Mouse (Mus musculus): Measurements from ENCODE around the gene Kirrel3. TPM values are rescaled to one million over a fixed set of nuclear protein-coding genes. Genes with fewer than 3 reads are reported as not detected.

The Kirrel3 gene
- total and polyA plus RNA-seq, 3 experiments = 0.98 TPM; not detected in 2

DNA sequence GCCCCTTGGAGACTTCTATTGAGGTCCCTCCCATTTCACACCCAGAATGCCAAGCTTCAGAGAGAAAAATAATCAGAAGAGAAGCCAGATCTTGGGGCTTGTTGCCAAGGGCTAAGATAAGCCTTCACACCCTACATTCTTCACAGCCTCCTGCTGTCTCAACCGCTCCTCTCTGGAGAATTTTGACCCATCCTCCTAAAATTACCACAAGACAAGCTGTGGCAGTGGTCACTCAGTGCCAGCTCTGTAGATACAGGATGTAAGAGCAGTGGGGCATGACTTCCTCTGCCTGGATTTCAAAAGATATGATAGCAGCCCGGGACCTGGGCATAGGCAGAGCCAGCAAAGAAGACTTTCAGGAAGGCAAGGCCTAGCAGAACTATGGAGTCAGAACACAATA, 575.8 kb downstream of the Kirrel3 start:
- H3K4me3 ChIP-seq (ENCODE audit: low read depth, low read length) = no peak overlapping the region
- ATAC-seq (ENCODE audit: extremely low read depth, insufficient number of reproducible peaks, low FRiP score, poor library complexity, severe bottlenecking) (no peak), DNase-seq (ENCODE audit: low spot score) (no peak)
- no peaks in the 10 kb centered on the region for H3K27me3 ChIP-seq (ENCODE audit: insufficient read depth, low read length)
- peaks cover 34% of the 10 kb centered on the region for H3K36me3 ChIP-seq (replicated peaks)
- H3K9me3 ChIP-seq (replicated peaks) = no peaks in the 10 kb centered on the region
- TF ChIP-seq TAL1 (conservative IDR thresholded peaks at IDR 0.05; ENCODE audit: low read depth, low read length) = no peak
- TF ChIP-seq CTCF (IDR thresholded peaks at IDR 0.05; ENCODE audit: low read depth, low read length) = no peak
- TF ChIP-seq POLR2AphosphoS5 (IDR thresholded peaks at IDR 0.05; ENCODE audit: insufficient replicate concordance, low read depth, low read length) = no peak
- no peak for TF ChIP-seq GATA1 (IDR thresholded peaks at IDR 0.05; ENCODE audit: borderline replicate concordance, low read length)
- no peak for TF ChIP-seq GATA2 (IDR thresholded peaks at IDR 0.05; ENCODE audit: borderline replicate concordance, low read depth, low read length)
- H3K4me1 ChIP-seq (ENCODE audit: insufficient read depth, low read depth, low read length) = peaks cover 25% of the 10 kb centered on the region
